Mouse (Mus musculus) mouse trophoblast stem cell (cell line): ENCODE data around the gene Dera.

Experiments
- in situ Hi-C, 2 experiments: fragments of 300-500 bp; cut with MseI, MboI; formaldehyde crosslinking; loops; 2 replicates in 1 of 2; 3 replicates in 1 of 2; pipeline ENCODE4 v1.15.1; 2025

Dera gene

DNA sequence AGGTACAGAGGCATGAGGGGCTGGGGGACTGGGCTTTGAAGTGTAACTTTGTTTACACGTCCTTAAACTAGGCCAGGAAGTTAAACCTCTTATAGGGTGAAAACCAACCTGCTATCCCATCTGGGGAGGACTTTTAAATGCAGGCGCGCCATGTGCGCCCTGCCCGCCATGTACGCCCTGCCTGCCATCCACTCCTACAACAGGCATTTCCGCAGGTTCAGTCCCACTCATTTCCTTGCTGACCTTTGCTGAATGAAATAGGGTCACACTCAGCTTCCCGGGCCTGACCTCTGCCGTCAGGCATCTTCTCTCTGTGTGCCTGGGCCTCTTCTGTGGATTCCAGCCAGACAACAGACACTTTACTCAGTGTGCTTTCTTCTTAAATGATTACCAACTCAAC lies 50.3 kb downstream of the Dera start:
- in situ Hi-C loops: no loop called here

DNA sequence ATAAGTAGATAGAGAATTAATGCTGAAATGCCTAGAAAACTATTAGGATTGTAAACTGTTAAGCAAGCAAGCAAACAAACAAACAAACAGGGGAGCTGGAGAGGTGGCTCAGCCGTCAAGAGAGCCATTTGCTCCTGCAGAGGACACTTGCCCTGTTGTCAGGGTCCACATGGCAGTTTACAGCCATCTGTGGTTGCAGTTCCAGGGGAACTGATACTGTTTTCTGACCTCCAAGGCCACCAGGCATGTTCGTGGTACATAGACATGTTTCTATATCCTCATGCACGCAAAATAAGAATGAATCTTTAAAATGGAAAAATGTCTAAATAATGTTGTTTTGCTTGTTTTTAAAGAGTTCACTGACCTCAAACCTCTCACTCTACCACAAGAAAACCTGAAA lies 52.0 kb downstream of the Dera start:
- in situ Hi-C loops: no loop called here

DNA sequence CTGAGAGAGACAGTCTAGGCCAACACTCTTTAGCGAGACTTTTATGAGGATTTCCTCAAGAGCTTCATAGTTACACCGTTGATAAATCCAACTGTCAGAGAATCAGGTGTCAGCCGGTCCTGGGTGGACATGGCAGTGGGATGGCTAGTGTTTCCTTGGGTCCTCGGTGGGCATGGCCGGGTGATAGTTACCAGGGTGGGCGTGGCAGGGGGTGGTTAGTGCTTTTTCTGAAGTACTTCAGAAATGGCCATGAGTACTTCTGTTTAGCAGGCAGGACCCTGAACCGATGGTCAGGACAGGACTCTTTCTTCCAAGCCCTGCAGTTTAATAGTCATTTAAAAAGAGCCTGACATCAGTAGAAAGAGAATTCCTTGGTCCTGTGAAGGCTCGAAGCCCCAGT lies 52.5 kb downstream of the Dera start:
- in situ Hi-C loops: no loop called here

DNA sequence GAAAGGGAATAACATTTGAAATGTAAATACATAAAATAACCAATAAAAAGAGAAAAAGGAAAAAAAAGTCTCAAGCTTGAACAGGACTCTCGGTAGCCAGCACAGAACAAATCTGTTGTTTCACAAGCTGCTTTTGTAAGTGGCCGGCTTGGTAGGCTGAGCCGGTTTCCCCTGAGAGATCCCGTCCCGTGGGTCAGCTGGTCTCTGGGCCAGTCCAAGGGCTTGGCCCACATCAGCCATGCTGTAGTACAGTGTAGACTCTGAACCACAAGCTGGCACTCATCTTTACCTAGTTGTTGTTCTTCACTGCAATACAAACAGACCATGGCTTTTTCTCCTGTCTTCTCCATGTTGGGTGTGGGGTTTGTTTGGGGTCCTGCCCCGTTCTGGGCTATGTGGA lies 53.0 kb downstream of the Dera start:
- in situ Hi-C loops: no loop called here

DNA sequence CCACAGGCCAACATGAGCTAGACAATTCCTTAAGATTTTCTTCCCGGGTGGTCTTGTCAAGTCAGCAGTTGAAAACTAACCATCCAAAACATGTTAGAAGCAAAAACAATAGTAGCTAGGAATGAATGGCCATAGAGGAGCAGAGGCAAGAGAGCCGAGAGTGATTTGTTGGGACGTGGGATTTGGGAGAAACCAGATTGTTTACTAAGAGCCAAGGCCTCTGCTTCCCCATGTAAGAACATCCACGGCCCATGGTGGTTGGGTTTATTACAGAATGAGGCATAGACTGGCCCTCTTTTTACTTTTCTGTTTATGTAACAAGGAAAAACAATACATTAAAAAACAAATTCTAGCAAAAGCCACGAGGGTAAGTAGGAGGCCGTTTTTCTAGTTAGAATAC lies 54.4 kb downstream of the Dera start:
- in situ Hi-C loops: no loop called here

DNA sequence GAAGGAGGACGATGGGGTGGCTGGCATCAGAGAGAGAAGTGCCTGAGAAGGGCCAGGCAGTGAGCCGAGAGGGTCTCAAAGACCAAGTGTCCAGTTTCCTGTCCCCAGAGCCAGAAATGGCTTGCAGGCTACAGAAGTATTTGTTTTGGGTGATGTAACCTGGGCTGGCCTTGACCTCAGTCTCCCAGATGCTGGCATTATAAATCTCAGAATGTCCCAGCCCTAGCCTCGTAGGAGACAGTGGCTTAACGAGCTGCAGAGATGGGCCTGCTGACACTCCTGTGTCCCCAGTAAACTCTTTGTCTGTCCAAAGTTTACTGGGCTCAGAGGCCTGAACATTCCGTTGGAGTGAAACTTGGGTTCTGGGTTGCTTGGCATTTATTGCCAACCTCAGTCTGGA lies 55.8 kb downstream of the Dera start:
- in situ Hi-C loops: no loop called here

DNA sequence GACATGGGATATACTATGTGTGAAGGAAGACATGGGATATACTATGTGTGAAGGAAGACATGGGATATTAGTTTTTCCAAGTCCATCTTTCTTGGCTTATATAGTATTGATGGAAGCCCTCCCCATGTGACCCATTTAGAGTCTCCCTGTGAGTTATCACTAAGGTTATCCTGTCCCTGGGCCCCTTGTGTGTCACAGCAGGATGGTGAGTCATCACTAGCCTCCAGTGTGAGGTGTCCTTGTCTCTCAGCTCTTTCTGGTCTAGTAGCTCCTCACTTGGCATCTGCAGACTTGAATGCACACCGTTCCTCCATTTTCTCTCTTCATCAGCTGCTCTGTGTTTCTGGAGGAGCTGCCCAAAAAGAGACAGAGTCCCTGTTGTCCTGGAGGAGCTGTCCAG lies 59.7 kb downstream of the Dera start:
- in situ Hi-C loops: no loop called here

DNA sequence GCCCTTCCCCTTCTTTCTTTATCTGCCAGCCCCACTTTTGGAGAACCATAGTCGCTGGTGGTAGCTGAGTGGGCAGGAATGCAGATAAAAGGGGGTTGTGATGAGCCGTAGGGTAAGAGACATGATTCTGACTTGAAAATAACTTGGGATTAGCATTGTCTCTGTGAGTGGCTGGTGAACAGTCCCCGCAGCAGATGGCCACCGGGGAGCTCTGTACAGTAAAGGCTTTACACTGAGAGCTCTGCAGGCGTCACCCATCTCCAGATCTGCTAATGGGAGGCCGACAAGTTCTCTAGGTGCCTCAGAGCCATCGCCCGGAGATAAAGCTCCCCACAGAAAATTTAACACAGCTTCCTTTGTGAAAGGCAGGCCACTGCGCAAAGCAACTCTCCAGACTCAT lies 62.2 kb downstream of the Dera start:
- in situ Hi-C loops: no loop called here

DNA sequence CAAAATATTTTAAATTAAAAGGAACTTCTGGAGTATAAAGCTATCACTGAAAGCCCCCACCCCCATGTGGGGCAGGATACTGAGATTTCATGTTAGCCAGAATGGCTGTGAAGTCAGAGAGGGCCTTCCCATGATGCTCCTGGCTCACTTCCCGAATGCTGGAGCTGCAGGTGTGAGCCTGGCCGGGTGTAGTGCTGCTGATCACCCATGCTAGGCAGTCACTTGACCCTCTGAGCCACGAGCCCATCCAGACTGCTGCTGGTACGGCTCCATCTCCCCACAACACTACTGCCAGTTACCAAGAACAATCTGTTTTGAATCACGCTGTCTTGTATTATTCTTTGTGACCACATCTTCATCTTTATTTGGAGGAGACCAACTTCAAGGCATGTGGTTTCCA lies 68.2 kb downstream of the Dera start:
- in situ Hi-C loops: no loop called here

DNA sequence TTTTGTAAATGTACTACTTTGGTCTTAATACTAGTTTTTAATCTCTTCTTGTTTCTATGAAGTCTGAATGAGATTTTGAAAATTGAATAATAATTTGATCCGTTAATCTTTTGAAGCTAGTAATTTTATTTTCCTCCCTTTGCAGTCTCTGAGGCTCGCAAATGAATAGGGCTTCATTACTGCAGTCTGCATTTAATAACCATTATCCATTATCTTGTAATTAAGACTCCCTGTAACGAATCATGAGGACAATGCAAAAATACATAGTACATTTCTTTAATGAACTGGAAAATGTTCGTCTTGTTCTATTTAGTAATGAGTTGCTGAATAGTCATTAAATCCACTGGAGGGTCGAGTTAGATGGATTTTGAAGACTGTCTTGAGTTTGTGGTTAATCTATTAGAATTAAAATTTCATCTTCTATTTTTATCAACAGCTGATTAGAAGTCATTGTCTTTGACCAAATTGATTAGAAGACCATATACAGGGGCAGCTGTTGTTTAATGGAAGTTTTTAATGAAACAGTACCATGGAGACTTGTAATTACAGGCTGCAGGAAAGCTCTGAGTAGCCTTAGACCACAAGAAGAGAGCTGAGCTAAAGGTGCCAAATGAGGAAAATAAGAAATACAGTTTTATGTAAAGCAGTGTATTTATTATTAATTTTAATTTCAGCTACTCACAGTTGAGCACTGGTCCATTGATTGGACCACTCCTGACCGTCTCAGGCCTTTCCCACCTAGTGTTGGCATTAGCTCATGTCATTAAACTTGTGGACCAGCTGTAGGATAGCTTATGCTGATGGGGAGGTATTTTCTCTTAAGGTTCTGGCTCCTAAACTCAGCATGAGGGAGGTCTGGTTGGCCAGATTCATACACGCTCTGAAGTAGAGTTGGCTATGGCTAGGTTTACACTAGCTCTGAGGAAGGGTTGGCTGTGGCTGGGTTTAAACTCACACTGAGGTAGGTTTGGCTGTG lies 70.0 kb downstream of the Dera start:
- in situ Hi-C loops: no loop called here

DNA sequence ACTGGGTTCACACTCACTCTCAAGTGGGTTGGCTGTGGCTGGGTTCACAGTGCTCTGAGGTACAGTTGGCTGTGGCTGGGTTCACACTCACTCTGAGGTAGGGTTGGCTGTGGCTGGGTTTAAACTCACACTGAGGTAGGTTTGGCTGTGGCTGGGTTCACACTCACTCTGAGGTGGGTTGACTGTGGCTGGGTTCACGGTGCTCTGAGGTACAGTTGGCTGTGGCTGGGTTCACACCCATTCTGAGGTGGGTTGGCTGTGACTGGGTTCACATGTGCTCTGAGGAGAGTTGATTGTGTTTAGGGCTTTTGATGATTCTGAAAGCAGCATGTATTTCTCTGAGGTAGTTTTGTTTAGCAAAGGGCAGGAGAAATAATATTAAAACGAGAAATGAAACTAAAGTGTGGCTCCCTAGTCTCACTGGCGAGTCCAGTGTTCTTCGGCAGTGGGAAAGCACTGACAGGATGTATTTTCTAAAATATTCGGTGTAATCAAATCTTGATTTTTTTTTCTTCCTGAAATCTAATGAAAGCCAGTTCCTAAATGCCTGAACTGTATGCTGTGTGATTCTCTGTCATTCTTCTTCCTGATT lies 70.8 kb downstream of the Dera start:
- in situ Hi-C loops: no loop called here

DNA sequence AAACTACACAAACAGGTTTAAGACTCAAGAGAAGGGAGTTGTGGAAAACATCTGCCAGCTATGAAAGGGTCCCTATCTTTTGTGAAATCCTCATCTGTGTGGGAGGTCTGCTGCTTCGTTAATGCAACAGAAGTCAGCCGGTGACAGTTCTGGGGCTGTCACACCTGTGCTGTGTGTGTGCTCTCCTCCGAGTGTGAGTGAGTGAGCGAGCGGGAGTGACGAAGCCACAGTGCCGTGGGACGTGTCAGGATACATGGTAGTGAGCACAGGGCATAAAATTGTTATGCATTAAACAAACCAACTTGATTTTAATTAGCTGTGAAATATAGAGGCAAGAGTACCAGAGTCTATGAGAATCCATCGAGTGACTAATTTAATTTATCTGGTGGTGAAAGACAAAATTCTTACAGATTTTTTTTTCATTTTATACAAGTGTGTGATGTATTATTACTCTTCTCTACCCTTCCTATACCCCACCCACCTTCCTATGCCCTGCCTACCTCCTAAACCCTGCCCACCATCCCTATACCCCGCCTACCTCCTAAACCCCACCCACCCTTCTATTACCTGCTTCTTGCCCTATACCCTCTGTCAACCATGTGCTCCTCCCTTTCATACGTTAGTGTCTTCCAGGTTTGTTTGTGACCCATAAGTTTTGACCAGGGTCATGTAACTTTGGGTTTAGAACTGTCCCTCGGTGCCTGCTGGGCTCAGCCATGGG lies 74.9 kb downstream of the Dera start:
- in situ Hi-C loops: no loop called here

DNA sequence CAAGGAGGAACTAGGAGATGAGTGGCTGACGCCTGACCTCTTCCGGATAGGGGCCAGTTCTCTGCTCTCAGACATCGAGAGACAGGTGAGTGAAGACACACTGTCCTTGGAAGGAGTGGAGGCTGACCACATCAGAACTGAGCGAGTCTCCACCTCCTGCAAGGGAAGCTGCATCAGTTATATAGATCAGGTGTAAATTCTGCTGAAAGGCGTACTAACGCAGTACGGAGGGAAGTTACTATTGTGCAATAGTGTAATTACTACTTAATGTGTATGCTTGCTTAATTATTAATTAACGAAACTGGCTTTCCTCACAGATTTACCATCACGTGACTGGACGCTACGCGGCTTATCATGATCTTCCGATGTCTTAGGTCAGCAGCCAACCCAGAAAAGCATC lies 82.5 kb downstream of the Dera start:
- in situ Hi-C loops: no loop called here

DNA sequence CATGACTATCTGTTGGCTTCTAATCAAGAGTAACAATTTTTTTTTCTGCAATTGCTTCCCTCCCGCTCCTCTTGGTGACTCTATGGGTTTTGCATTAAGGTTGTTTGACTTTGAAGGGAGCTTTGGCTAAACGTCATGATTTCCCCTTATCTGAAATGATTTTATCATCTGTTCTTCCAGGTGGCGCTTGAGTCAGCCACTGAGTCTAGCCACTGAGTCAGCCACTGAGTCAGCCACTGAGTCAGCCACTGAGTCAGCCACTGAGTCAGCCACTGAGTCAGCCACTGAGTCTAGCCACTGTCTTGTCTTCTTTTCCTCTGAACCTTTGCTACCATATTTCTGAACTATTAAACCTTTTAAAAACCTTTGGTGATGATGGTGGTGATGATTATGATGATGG lies 89.0 kb downstream of the Dera start:
- in situ Hi-C loops: no loop called here

DNA sequence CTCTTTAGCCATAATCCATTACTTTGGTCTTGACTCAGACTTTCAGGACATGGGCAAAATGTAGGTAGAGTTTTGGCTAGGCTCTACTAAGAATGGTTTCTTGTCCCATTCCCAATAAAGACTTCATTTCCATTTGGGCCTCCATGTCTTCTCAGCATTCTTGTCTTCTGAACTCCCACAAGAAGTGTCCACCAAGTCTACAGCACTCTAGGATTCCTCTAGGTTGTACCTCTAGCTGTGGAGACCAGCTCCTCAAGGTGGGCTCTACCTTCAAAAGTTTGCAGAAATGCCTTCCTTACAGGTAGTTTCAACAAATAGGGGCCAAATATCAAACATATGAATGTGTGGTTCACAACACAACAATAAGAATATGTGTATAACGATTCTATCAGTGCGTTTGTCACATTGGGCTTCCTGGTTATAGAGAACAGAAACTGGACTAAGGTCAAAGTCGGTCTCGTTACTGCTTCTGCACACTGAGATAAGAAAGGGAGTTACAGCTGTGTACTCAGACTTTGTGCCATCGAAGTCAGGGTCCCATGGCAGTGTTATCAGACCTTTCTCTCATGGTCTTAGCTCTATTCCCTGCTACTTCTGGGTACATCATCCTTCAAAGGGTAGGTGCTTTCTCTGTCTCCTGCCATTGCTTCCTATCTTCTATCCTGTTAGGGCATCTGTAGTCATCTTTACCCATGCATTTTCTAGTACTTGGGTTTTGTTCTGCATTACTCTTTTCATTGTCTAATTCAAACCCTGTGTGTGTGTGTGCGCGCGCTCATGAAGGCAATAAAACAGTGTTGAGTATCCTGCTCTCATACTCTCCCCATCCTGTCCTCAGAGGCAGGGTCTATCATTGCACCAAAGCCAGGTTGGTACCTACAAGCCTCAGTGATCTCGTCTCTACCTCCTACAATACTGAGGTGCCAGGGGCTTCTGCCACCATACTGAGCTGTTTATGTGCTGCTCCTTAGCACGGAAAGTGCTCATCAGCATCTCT lies 103.2 kb downstream of the Dera start:
- in situ Hi-C loops: no loop called here

DNA sequence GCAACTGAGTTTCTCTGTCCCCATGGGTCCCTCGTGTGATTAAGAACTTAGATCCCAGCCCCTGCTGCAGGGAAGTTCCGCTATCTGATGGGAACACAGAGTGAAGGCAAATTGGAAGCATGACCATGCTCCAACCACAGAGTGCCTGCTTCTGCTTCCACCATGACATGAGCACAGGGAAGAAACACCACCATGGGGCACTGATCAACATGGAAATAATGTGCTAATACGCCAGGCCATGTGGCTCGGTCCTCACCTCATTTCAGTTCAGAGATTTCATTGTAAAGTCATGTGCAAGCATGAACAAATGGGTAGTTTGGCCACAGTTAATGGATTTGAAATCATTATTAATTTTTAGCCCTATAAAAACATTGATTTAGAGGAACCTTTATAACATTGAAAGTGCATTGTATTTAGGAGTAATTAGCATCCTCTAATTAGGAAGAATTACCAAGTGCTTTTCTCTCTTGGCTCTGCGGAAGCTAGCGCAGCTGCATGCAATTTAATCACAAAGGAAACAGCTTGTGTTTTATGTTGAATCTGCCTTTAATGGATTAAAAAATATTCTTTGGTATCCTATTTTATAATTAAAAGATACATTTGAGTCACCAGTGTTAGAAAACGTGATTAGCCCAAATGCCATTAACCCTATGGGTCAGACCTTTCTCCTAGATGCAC lies 115.7 kb downstream of the Dera start:
- in situ Hi-C loops: no loop called here

DNA sequence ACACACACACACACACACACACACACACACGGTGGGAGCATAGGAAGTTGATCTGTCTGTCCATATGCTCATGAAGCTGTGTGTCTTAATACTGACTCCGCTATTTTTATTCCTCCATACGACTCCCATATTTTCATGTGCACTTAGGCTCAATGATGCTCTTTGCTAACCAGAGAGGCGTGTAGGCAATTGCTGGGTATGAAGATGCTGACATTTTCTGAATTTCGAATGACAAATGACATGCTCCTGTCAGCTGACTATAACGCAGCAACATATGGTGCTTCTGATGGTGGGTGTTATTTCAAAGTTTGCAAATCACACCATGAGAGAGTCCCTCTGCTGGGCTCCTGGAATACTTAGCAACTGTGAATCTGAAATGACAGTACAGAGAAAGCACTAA lies 116.3 kb downstream of the Dera start:
- in situ Hi-C loops: no loop called here

DNA sequence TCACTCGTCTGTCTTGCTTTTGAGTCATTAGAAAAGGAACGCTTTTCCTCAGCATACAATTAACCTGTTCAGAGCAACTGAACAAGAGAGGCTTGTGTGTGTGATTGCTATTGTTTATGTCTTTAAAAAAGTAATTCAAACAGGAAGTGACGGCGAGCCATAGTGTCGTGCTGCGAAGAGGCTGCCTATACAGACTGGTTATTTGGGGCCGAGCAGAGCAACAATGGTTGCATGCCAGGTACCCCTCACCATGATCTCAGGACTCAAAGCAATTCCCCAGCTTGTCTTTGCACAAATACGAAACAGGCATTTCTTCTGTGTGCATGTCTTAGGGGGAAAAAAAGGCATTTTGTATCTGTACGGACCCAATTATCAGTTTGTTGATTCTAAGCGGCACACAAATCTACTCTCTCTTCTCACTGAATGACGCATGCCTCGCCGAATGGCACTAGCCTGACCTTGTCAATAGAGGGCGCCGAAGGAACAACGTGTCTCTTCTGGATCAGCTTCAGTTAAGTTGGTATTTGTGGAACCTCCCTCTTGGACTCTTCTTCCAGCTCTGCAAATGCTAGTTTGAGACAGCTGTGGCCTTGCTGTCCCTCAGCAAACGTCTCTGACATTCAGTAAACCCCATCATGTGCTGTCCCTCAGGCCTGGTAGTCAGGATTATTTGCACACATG lies 117.8 kb downstream of the Dera start:
- in situ Hi-C loops: no loop called here

DNA sequence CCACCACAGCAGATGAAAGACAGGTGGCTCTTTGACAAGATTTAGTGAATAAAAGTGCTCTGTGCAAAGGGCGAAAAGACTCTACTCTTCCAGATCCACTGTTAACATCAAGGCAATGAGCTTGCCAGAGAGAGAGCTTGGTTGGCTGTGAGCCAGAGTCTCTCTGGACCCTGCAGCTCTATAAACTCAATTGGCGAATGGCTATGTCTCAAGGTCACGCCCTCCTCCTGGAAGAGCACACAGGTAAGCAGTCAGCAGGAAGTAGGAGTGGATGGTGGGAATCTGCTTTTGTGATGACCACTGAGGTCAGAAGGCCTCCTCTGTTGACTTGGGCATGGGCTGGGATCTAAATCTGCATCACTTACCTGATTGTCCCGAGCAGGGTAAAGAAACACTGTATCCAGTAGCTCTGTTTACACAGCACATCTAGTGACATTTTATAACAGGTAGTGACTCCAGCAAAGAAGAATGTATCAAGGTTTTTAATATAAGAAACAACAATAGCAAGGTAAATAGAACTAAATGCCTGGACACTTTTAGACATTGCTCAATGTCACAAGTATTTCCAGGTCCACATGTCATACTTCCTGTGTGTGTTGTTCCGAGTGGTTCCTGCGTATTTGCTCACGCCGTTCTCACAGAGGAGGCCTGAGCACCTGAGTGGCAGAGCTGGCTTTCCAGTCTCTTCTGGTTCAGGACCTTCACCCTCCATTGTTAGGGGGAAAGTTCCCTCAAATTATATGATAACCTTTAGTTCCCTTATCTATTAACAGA lies 120.3 kb downstream of the Dera start:
- in situ Hi-C loops: no loop called here

DNA sequence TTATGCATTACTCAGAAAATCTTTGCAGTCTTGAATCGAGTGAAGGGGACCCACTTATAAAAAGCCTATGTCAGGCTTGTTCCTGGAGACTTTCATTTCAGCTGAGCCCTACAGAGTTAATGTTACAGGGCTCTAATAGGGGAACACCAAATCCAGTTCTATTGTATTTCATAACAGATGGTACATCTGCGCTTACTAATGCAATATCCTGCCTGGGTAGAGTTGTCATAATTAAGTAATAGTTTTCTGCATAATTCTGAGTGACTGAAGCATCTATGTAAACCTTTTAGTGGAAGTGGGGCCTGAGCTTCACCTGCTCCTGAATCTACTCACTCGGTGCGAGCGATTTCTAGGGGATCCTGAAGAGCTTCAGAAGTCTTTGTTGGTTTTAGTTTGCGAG lies 131.3 kb downstream of the Dera start:
- in situ Hi-C loops: no loop called here
